Mouse (Mus musculus) ES-Bruce4 (cell line): Measurements from ENCODE around the gene Mrgprd. TPM values are rescaled to one million over a fixed set of nuclear protein-coding genes. Genes with fewer than 3 reads are reported as not detected.

ENCODE experiments used
- H3K27ac ChIP-seq: 2 replicates; pipeline ENCODE4 v1.5.1; 2012; ENCODE audit warnings: low read length, inconsistent platforms; ENCODE audit not compliant: insufficient read depth
- H3K27me3 ChIP-seq: 2 replicates; pipeline ENCODE4 v1.6.1; 2012; ENCODE audit warnings: mild to moderate bottlenecking, low read length, inconsistent platforms; ENCODE audit not compliant: control insufficient read depth, poor library complexity, insufficient read depth, severe bottlenecking
- H3K36me3 ChIP-seq: 2 replicates; pipeline ENCODE4 v1.6.1; 2012; ENCODE audit warnings: inconsistent platforms, mild to moderate bottlenecking, low read length, moderate library complexity; ENCODE audit not compliant: control insufficient read depth, poor library complexity, insufficient read depth, severe bottlenecking
- H3K4me1 ChIP-seq: one replicate; pipeline ENCODE4 v1.8.1; 2011; ENCODE audit warnings: low read length; ENCODE audit not compliant: control insufficient read depth, insufficient read depth
- H3K4me3 ChIP-seq: 2 replicates; pipeline ENCODE4 v1.5.1; 2011; ENCODE audit warnings: low read depth, mild to moderate bottlenecking, low read length
- H3K9ac ChIP-seq: 2 replicates; pipeline ENCODE4 v1.6.1; 2012; ENCODE audit warnings: low read depth, mild to moderate bottlenecking, inconsistent platforms; ENCODE audit not compliant: poor library complexity, severe bottlenecking
- H3K9me3 ChIP-seq: replicated peaks from 2 replicates; pipeline ENCODE4 v1.6.1; 2012; ENCODE audit warnings: mild to moderate bottlenecking, low read length, inconsistent platforms; ENCODE audit not compliant: control insufficient read depth, poor library complexity, insufficient read depth, severe bottlenecking
- CTCF ChIP-seq: IDR thresholded peaks from one replicate; pipeline ENCODE4 v1.8.1; 2011; ENCODE audit warnings: low read depth, low read length
- EP300 ChIP-seq: IDR thresholded peaks from 2 replicates; pipeline ENCODE4 v1.6.1; 2011; ENCODE audit warnings: low read depth, low read length; ENCODE audit not compliant: insufficient read depth
- POLR2A ChIP-seq: IDR thresholded peaks from one replicate; pipeline ENCODE4 v1.8.1; 2011; ENCODE audit warnings: low read length; ENCODE audit not compliant: insufficient read depth
- polyA plus RNA-seq: library from polyadenylated mRNA; stranded (reverse); fragments of >200 nt; gene quantifications from 2 replicates; pipeline ENCODE4 v1.2.4, GENCODE M21; 2011; ENCODE audit warnings: low read depth; ENCODE audit not compliant: missing spikeins, insufficient read depth, insufficient read length

Mrgprd gene
- polyA plus RNA-seq, 1 experiment, result not detected

DNA sequence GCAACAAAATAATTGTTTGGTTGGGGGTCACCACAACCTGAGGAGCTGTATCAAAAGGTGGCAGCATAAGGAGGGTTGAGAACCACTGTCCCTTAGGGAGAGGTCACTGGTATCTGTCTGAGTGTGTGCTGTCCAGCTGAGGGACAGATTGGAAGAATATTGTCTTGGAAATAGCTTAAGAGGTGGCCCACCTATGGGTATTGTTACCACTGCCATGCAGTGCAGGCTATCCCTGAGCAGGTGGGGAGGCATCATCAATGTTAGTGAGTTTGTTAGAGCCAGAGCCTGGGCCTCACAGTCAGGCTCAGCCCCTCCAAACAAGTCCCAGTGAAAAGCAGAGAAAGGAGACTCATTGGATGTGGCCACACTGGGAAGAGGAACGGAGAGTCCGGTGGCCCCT lies 22.8 kb upstream of the Mrgprd start:
- Histone ChIP-seq H3K36me3 (no peaks in the 10 kb centered on the region), H3K27ac (no peak overlapping the region), H3K4me1 (no peaks in the 10 kb centered on the region), H3K27me3 (no peaks in the 10 kb centered on the region), H3K9ac (no peak overlapping the region), H3K4me3 (no peak overlapping the region), H3K9me3 (no peaks in the 10 kb centered on the region)
- no peak for TF ChIP-seq EP300
- no peak for TF ChIP-seq POLR2A
- no peak for TF ChIP-seq CTCF

GRCm38 (mm10) chr7:145292726-145293125 lies 21.9 kb upstream of the Mrgprd start:
- no peak for TF ChIP-seq CTCF
- TF ChIP-seq POLR2A, result no peak
- no peak for TF ChIP-seq EP300
- Histone ChIP-seq H3K27me3 (no peaks in the 10 kb centered on the region), H3K9me3 (no peaks in the 10 kb centered on the region), H3K9ac (no peak overlapping the region), H3K4me3 (no peak overlapping the region), H3K27ac (no peak overlapping the region), H3K4me1 (no peaks in the 10 kb centered on the region), H3K36me3 (no peaks in the 10 kb centered on the region)

DNA sequence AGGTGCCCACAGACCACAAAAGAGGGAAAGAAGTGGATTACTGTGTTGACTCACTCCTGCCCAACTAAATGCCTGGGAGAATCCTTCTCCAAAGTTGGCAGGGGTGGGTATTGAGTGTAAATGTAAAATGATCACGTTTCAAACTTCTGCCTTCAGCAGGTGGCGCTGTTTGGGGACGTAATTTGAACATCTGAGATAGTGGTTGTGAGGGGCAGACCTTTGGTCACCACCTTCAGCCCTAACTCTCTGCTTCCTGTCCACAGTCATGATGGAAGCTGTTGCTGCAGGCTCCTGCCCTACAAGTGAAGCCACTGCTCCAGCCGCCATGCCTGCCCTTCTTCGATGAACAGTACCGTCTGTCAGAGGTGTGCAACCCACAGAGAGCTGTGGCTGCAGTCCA lies 20.8 kb upstream of the Mrgprd start:
- TF ChIP-seq POLR2A, result no peak
- TF ChIP-seq CTCF, result peak; percentile 26
- TF ChIP-seq EP300, result no peak
- H3K4me1 ChIP-seq, result no peaks in the 10 kb centered on the region
- no peak overlapping the region for H3K9ac ChIP-seq
- no peaks in the 10 kb centered on the region for H3K9me3 ChIP-seq
- no peak overlapping the region for H3K4me3 ChIP-seq
- H3K27me3 ChIP-seq, result no peaks in the 10 kb centered on the region
- no peaks in the 10 kb centered on the region for H3K36me3 ChIP-seq
- H3K27ac ChIP-seq, result no peak overlapping the region

- Histone ChIP-seq H3K27ac (no peak overlapping the region), H3K9me3 (no peaks in the 10 kb centered on the region), H3K36me3 (no peaks in the 10 kb centered on the region), H3K27me3 (no peaks in the 10 kb centered on the region), H3K4me3 (no peak overlapping the region), H3K9ac (no peak overlapping the region), H3K4me1 (peaks cover 2% of the 10 kb centered on the region)
- TF ChIP-seq POLR2A (no peak), CTCF (no peak), EP300 (no peak)
Observed at GRCm38 (mm10) chr7:145298666-145299490, 15.8 kb upstream of the Mrgprd start.

DNA sequence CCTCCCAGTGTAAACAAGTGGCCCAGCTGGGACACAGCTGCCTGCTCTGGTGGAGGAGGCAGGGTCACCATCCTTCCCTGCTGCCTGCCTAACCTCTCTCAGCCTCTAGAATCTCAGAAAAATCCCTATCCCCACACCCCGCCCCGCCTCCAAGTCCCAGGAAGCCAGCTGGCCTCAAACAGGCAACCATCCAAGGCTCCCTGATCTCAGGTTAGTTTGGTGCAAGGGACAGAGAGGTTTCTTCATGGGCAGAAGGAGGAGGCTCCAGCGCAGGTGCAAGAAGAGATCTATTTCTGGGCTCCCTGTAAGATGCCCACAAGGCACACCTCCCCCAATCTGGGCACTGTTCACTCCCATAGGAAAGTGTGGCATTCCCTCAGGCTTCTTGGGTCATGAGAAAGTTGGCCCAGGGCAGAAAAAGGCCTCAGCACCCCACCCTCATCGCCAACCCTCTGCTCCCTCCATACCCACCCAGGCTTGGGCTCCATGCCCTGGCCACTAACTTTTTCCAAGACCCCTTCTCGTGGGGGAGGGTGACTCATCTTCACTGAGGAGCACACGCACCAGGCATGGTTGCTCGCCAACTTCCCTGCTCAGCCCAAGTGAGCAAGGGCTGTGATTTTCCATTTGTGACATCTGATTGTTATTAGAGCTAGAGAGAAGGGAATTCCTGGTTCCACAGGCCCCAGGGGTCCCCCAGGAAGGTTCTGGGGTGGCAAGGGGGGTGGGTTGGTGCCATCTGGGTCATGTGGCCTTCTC lies 14.9 kb upstream of the Mrgprd start:
- Histone ChIP-seq H3K4me3 (no peak overlapping the region), H3K9ac (no peak overlapping the region), H3K27ac (no peak overlapping the region), H3K4me1 (peaks cover 2% of the 10 kb centered on the region), H3K36me3 (no peaks in the 10 kb centered on the region), H3K27me3 (no peaks in the 10 kb centered on the region), H3K9me3 (no peaks in the 10 kb centered on the region)
- TF ChIP-seq CTCF (no peak), POLR2A (no peak), EP300 (no peak)
